Mouse (Mus musculus) heart, postnatal 0 days (tissue): Measurements from ENCODE around the gene Mamdc4.

ENCODE experiments used
- CTCF ChIP-seq: IDR thresholded peaks from 2 replicates; pipeline ENCODE4 v1.5.1; 2016; ENCODE audit warnings: antibody characterized with exemption, control low read depth, low read depth
- EP300 ChIP-seq: IDR thresholded peaks from 2 replicates; pipeline ENCODE4 v1.6.1; 2016; ENCODE audit warnings: antibody characterized with exemption, low read depth

GRCm38 (mm10) chr2:25534178-25534865 is 40.3 kb downstream of the Mamdc4 start:
- no peak for TF ChIP-seq CTCF
- TF ChIP-seq EP300, result no peak
